Mouse (Mus musculus) heart, postnatal 0 days (tissue): ENCODE data around the gene Dpp6.

Experiments
- CTCF ChIP-seq: IDR thresholded peaks from 2 replicates; pipeline ENCODE4 v1.5.1; 2016; ENCODE audit warnings: antibody characterized with exemption, control low read depth, low read depth
- EP300 ChIP-seq: IDR thresholded peaks from 2 replicates; pipeline ENCODE4 v1.6.1; 2016; ENCODE audit warnings: antibody characterized with exemption, low read depth

- TF ChIP-seq EP300 = no peak
- no peak for TF ChIP-seq CTCF
Measured at GRCm38 (mm10) chr5:27732288-27732868, 915.4 kb downstream of the Dpp6 start.
